Mouse (Mus musculus): ENCODE data around the gene Gab2. TPM values are rescaled to one million over a fixed set of nuclear protein-coding genes. Genes with fewer than 3 reads are reported as not detected.
"Not testable (repeated sequence)": the region's sequence is repeated elsewhere in the genome, so short reads cannot be mapped to it uniquely, and the experiment has no call there.

The Gab2 gene
- polyA plus RNA-seq, 1 experiment, result 17.3 TPM

DNA sequence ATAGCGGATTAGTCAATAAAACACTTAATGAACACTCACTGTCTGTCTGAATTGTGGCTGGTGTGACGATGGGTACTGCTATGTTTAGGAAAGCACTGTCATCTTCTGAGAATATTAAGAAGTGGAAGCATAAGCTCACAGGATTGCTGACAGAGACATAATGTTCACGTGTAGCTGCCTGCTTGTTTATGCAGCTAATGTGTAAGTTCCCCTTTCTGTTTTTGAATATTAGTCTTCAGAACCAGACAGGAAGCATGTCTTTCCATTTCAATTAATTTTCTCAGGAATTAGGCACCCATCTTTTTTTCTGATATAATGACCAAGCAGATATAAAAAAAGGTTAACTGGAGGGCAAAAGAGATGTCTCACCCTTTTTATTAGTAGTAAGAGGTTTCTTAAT, 55.1 kb downstream of the Gab2 start:
- no peak for DNase-seq (ENCODE audit: low spot score)

DNA sequence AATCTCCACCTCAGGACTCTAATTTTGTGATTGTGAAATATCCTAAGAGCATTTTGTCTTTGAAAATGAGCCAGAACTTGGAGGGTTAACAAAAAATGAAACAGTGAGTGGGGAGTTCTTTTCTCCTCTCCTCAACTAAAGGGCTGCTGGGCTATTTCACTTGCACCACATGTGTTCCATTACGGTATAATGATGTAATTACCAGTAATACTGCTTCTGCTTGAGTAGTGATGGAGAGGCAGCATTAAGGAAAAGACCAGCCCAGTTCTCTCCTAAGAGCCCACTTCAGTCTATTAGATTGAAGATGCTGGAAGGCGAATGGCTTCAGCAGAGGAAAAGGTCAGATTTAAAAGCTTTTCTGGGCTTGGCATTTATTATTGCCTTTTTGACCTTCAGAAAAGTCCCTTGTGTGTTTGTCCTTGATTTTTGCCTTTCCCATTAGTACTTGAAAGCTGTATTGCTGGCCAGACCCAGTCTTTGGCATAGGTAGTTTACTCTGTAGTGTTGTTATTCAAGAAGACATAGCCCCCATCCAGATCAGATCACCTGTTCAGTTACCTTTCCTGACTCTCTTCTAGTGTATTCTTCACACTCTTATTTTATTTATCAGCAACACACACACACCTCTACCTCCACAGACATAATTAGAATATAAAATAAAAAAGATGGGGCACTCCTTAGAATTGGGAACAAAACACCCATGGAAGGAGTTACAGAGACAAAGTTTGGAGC, 69.9 kb downstream of the Gab2 start:
- no peak for DNase-seq (ENCODE audit: low spot score)

DNA sequence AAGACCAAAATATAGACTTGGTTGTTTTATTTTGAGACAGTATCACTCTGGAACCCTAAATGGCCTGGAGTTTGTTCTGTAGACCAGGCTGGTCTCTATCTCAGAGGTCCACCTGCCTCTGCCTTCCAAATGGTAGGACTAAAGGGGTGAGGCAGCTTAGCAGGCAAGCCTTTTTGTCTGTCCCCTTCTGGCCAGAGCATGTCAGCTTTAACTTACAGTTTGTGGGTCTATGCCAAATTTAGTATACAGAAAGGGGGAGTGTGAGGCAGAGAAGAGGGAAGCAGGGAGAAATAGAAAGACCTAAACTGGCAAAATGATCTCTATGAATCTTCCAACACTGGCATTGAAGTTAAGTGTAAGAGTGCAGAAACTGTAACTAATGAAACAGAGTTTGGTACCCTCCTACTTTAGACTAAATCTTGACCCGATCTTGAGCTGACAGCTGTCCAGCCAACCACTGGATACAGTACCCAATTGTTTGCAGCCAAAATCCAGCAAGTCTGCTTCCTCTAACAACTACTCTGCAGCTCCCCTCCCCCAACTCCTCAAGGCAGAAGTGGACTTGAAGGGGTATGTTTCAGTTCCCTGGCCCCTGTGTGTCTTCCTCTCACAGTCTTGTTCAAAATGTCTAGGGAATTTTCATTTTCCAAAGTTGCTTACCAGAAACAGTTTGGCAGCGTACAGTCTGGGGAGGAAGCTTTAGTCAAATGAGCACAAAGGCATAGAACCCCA, 73.5 kb downstream of the Gab2 start:
- DNase-seq (ENCODE audit: low spot score), result no peak

DNA sequence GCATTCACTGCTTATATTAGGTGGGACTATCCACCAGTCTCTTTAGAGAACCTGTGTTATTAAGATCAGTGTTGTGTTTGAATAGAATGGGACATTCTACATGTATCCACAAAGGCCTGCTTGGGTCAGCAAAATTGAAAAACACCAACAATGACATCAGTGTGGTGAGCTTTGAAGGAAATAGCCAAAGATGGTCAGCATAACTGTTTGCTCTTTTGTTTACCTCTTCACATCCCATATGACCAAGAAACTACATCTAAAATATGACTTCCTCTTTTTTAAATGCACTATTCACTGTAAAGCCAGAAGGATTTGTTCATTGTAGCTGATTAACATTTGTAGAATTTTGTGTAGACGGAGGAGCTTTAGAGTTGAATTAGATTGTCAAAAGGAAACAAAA, 82.9 kb downstream of the Gab2 start:
- DNase-seq (ENCODE audit: low spot score), result no peak

DNA sequence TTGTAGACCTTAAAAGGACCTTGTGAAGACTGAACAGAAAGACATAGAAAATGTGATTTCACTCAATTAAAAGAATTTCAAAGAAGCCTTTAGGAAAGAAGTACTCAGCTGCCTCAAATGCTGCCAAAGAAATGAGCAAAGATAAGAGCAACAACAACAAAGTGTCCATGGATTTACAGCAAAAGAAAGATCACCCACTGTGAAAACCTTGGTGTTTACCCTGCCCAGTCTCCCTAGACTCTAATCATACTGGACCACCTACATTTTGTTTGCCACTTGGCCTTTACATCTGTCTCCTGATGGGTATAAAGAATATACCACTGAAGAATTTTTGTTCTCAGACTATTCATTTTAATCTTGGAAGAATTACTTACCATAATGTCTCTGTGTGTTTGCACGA, 89.7 kb downstream of the Gab2 start:
- DNase-seq (ENCODE audit: low spot score), result no peak

DNA sequence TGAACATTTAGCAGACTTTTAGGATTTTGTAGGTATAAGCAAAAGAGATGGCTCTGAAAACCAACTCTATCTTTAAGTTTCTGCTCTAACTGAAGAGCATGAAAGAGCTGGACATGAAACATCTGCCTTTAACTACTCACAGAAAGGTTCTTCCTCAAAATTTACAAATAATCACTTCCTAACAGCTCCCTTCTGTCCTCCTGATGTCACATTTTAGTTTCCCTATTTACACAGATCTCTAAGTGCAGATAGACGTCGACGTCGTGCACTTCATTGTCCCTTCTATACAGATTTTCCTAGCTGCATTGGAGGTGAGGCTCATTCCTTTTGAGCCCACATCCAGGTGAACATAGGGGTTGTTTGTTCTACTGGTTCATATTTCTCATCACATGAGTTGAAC, 90.3 kb downstream of the Gab2 start:
- no peak for DNase-seq (ENCODE audit: low spot score)

DNA sequence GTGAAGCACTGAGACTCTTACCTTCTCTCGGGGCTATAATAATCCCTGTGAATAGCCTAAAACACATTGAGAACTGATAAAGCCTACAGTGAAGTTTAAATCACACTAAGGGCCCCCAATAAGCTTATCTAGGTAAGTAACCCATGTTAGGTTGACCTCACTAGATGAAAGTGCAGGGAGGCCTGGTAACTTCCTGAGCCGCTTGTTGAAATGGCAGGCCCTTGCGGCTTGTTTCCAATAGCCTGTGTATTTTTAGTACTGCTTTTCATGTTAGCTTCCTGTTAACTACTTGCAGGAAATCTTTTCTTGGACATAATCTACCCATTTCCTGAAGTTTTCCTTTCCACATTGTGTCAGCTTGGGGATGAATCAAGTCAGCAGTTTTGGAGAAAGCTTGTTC, 90.7 kb downstream of the Gab2 start:
- DNase-seq (ENCODE audit: low spot score), result no peak

DNA sequence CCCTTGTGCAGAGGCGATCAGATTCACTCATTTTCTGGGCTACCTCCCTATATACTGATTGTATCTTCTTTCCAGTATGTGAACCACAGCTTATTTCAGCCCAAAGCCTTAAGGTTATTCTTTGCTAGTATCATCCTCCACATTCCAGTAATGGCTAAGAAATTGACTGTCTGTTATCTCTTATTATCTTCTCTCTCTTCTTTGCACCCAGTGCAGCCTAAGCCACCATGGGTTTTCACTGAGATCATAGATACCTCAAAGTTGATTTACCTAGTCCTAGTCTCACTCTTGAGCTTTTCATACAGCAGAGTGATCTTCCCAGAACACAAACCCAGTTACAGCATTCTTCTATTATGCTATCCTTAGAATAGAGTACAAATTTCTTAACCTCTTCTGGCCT, 100.5 kb downstream of the Gab2 start:
- no peak for DNase-seq (ENCODE audit: low spot score)

DNA sequence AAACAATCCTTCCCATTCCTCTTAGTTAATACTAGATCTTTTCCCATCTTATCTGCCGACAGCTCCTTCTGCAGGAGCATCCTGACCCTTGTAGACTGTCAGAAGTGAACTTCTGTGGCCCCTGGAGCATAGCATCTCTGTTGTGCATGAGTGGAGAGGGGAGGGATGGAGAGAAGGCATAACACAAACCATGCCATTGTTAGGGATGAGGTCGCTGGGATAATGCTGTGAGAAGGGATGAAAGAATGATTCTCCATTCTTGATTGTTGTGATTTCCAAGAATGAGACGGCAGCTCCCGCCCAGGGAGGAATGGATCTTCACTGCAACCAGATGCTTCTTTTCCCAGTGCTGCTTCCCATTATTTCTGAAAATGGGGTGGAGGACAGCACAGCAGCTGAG, 102.0 kb downstream of the Gab2 start:
- no peak for DNase-seq (ENCODE audit: low spot score)

DNA sequence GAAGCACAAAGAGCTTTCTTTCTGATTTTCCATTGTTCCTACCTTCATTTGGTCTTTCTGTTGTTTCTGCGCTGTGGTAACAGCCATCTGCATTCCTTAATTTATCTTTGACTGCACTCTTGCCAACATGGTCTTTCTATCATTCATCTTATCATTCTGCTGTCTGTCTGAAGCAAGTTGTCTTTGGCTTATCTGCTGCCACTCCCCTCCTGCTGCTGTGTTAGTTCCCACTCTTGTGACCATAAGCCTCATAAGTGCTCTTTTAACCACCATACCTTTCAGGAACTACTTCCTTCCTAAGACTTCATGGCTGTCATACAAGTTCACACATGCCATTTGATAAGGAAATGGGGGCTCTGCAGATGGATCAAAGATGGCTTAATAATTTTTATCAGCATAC, 102.6 kb downstream of the Gab2 start:
- no peak for DNase-seq (ENCODE audit: low spot score)

DNA sequence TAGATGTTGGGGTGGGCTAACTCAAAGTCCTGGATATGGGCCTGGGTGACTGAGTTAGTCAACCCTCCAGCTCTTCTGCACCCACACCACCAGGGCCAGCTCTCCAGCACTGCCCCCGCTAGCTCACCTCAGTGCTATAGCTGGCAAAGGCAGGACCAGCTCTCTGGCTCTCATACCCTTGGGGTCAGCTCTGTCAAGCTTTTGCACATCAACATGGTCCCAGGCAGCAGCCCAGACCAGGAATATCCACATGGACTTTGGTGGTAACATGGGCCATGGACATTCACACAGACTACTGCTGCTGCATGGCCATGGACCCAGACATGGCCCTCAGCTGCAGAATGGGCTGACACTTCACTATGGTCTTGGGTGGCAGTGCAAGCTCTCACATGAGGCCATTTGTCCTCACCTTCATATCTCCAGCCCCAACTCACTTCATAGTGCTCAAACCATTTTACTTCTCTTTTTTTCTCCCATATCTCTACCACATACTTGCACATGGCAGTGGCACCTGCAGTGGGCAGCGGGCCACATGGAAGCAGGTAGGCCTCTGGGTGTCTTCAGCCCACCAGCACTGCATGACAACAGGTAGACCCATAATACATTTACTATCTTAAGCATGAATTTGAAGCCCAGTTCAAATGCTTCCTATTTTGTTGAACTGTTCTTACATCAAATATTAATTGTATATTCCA, 106.1 kb downstream of the Gab2 start:
- no peak for DNase-seq (ENCODE audit: low spot score)

DNA sequence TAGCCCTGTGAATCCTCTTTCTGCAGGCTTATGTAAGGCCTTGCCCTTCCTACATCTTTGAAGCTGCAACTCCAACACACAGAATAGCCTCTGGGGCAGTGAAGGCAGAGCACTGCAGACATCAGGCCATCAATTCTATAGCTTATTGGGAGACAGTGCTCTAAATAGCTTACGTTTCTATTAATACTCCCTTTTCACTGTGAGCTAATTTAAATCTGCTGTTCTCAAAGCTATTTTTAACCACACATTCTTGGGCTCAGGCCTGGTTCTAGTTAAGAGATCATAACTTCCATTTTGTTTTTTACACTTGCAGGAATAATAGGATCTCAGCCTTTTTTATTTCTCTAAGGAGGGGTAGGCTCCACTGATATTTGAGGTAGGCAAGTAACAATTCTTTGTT, 107.7 kb downstream of the Gab2 start:
- DNase-seq (ENCODE audit: low spot score), result no peak

DNA sequence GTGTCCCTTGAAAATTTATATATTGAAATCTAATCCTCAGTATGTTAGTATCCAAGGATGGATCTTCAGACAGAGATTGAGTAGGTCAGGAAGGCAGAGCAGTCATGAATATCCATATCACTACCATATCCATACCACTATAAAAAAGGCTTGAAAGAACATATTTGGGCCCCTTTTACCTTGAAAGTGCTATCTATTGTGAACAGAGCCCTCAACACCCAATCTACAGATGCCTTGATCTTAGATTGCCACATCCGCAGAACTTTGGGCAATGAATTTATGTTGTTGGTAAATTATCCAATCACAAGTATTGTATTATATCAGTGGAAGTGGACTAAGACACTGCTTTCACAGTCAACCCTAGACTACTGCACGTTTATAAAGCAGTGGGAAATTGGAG, 122.5 kb downstream of the Gab2 start:
- DNase-seq (ENCODE audit: low spot score), result no peak

DNA sequence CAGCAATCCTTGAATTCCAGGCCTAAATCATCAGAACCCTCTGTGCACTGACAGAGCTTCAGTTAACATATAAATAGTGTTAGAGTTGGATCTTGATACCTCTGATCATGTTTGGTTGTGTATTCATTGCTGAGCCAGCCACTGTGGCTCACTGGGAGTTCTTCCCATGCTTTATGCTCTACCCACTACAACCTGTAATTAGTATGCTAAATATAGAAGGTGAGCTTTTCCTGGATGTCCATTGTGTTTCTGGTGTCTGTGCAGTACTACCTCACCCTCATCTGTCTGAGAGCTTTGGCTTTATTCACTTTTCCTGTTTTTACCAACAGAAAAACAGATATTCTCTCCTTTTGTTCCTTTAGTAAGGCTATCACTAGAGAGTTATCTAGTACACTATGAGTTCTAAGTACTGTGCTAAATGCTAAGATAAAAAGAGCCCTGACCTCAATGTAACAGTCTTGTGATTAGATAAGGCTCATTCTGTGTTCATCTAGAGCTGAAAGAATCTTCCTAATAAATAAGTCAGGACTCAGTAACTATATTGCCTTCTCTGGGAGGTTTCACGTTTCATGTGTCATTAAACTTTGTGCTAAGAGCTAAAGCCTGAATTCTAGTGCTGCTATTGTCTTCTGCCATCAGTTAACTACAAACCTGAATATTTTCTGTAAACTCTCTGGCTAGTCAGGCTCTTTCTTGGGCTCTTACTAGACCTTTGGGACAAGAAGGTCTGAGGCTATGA, 127.6 kb downstream of the Gab2 start:
- DNase-seq (ENCODE audit: low spot score), result no peak

DNA sequence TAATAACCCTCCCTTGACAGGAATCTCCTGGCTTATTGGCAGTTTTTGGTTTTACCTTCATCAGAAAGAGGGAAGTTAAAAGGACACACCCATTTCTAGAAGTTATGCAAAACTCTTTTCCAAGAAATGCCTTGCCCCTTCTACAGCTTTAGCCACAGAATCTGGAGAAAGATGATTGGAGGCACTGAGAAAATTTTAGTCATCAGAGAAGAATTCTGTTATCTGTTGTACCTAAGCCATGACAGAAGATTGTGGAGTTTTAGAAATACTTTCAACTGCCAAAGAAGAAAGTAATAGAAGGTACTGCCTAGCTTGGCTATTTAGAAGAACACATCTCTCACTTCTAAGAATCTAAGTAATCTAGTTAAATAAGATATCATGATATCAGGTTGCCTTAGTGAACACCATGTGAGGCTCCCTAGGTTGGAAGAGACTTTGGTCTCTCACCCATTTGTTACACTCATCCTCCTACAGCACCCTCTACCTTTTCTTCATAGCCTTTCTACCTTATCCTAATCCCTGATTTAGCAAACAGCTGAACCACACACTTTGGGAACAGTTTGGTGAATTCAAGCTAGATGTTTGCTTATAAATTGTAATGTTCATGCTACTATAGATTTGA, 128.8 kb downstream of the Gab2 start:
- no peak for DNase-seq (ENCODE audit: low spot score)

DNA sequence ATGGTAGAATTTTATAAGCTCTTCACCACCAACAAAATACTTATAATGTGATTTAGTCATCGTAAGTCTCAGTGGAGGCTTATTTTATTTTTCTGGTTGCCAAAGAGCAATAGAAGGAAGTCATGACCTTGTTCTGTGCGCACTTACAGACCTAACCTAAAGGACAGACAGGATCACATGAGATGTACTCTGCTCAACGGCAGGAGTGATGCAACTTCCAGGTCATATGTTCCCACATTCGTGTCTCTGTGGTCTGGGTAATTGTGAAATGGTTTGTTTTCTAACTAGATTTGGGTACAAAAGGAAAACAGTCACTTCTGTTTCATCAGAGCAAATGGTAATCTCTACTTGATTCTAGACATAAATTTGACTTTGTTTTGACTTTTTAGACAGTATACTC, 129.7 kb downstream of the Gab2 start:
- no peak for DNase-seq (ENCODE audit: low spot score)

DNA sequence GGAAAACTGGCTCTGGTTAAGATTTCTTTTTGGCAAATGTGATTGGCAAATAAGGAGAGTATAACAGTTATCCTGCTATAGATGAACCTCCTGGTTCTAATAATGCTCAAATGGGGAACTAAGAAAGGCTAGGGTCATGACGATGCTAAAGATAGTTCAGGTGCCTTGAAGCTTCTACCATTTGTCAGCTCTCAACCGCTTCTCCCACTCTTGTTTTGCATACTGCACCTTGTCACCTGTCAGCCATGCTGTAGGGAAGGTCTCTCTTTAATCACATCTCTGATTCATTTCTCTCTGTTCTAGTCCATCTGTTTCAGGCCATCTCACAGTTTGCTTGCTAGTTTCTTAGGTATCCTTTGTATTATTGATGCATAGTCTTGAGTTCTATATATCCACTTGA, 142.4 kb downstream of the Gab2 start:
- no peak for DNase-seq (ENCODE audit: low spot score)

DNA sequence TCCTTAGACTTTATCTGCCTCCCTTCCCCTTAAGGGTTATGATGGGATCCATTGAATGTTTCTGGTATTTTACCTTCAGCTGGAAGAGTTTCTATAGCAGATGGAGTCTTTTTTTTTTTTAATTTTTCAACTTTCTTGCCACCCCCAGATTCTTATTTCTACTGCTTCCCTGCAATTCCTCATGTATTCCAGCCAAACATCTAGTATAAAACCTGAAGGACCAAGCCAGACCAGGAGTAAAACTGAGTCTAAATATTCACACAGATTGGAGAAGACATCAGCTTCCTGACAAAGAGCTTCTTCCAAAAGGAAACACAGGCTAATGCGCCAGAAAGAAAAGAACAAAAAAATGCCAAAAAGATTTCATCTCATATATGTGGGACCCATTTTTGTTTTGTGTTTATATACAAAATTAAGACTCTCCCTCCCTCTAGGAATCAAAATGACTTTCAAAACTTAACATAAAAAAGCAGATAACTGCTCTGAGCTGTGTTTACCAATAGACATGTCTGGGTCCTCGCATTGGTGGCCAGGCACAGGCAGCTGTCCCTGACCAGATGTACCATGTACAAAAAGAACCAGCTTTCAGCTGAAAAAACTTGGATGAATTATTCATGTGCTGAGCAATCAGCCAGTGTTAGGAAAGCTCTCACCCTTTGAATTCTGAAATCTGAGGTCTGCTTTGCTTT, 164.0 kb downstream of the Gab2 start:
- DNase-seq (ENCODE audit: low spot score), result no peak

DNA sequence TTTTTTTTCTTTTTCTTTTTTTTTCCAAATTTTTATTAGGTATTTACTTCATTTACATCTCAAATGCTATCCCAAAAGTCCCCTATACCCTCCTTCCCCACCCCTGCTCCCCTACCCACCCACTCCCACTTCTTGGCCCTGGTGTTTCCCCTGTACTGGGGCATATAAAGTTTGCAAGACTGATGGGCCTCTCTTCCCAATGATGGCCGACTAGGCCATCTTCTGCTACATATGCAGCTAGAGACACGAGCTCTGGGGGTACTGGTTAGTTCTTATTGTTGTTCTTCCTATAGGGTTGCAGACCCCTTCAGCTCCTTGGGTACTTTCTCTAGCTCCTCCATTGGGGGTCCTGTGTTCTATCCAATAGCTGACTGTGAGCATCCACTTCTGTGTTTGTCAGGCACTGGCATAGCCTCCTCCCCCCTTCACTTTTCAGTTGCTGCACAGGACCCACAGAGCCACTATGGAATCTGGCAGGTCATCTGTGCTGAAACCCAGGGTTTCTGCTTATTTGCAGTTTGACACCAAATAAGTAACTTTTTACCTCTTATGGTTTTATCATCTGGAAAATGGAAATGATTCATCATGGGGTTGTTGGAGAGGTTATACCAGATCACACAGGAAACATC, 164.7 kb downstream of the Gab2 start:
- not testable (repeated sequence) for DNase-seq (ENCODE audit: low spot score)

DNA sequence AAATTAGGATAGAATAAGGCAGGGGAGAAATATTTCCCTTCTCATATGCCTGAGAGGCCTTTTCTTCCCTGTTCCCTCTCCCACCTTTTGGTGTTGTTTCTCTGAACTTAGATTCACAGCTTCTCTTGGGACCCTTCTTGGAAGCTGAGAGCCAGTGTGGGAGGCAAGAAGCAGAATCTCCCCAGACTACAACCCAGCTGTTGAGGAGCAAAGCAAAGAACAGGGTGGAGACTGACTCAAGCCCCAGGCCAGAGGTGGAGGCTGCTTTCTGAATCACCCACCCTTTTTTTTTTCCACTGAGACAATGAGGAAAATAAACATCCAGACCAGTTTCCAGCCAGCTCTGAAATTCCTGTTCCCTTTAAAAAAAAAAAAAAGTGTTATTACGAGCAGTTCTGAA, 166.3 kb downstream of the Gab2 start:
- no peak for DNase-seq (ENCODE audit: low spot score)

DNA sequence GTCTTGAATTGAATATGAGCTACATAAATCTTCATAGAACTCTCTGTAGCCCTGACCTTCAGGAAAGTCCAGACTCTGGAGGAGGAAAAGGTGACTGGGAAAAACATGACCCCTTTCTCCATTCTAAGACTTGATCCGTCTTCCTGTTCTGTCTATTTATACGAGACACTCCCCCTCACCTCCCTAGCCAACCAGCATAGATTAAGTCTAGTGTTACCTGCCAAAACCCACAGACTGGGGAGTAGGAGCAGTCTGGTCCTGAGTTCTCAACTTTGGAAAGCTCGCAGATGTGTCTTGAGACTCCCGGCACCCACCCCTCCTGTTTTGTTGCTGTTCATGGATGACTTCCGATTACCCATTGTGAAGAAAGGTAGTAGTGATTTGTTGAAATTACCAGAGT, 166.8 kb downstream of the Gab2 start:
- DNase-seq (ENCODE audit: low spot score), result no peak

Measured in urinary bladder, adult 2 months (tissue).